Mouse (Mus musculus) small intestine, adult 2 months (tissue): ENCODE data around the gene Nms.

ENCODE experiments used
- CTCF ChIP-seq: fragments of 200-500 bp; IDR thresholded peaks from 2 replicates; pipeline ENCODE4 v1.5.1; 2012; ENCODE audit warnings: low read depth, mild to moderate bottlenecking, control low read depth, inconsistent platforms, low read length, moderate library complexity, mixed read lengths; ENCODE audit not compliant: insufficient replicate concordance, insufficient read length; ENCODE audit errors: extremely low read depth
- POLR2A ChIP-seq: fragments of 200-500 bp; IDR thresholded peaks from 2 replicates; pipeline ENCODE4 v1.6.1; 2012; ENCODE audit warnings: low read depth, mild to moderate bottlenecking, control low read depth, inconsistent platforms, low read length, moderate library complexity

DNA sequence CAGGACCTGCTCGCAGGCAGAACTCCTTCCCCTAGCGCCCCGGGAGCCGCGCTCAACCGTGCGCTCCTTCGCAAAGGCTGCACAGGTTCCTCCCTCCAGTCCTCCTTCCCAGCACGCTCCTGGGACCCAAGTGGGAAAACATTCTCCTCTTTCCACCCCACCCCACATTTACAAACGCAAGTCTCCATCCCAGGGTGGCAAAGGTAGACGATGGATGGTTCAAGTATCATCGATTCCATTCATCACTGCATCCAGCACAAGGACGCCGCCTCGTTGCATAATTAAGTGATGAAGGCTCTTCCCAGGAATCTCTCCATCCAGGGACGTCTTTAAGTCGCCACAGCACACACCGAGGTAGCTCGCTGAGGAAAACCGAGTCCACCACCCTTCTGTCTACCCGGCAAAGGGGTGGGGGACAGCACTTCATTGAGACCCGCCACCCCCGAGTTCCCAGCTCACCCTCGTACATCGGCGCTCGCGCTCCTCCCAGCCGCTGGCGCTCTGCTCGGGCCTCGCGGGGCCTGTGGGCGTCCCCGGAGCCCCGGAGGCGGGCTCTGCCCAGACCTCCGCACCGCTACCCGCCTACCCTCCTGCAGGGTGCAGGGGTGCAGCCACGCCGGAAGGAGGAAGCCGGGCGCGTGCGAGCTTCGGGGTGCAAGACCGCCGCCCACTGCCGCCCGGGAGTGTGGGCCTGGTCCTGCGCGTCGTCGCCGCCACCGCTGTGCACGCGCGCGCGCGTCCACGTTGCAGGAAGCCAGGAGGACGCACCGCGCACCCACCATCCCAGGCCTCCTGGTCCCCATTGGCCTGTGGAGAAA, 41.3 kb upstream of the Nms start, which contains the start of gene Chst10:
- TF ChIP-seq CTCF = no peak
- TF ChIP-seq POLR2A = no peak
